Mouse (Mus musculus): ENCODE measurements around the gene Nol12.

DNA sequence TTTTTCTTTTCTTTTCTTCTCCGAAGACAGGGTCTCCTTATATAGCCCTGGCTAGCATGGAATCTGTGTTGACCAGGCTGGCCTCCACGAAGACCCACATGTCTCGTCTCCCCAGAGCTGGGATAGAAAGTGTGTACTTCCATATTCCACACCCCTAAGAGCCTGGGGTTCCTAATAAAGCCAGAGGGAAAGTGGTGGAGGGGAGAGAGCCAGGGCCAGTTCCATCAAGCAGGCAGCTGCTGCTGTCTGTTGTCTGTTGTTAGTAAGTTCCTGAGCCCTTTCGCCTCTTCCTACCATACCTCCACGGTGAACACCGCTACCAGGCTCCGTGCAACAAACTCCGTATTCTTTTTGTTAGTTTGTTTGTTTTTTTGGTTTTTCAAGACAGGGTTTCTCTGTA is 6.2 kb upstream of the Nol12 start:
- TF ChIP-seq CTCF (IDR thresholded peaks at IDR 0.05; ENCODE audit: low read depth, low read length) (no peak), GATA1 (IDR thresholded peaks at IDR 0.05; ENCODE audit: borderline replicate concordance, low read length) (no peak), GATA2 (IDR thresholded peaks at IDR 0.05; ENCODE audit: borderline replicate concordance, low read depth, low read length) (no peak)

Data from G1E (cell line).